Mouse (Mus musculus) megakaryocyte-erythroid progenitor cell, adult 5-6 weeks (primary cell): Measurements from ENCODE around the gene L1cam. TPM values are rescaled to one million over a fixed set of nuclear protein-coding genes. Genes with fewer than 3 reads are reported as not detected.

Experiments
- ATAC-seq: replicated peaks from 2 replicates; pipeline ENCODE4 v1.8.0; 2016; ENCODE audit warnings: mild to moderate bottlenecking, inconsistent platforms; ENCODE audit not compliant: severe bottlenecking, poor library complexity, low FRiP score, low TSS enrichment
- total RNA-seq, 2 experiments: library from RNA; stranded (forward) in 1 of 2; stranded (reverse) in 1 of 2; fragments of 200-1000, 215-1000 nt in 1 of 2; fragments of >200 nt in 1 of 2; fragmentation: Nextera tagmentation in 1 of 2; gene quantifications; 2 replicates each; pipeline ENCODE4 v1.2.3; 2014 to 2017

L1cam gene
- total RNA-seq, 2 experiments from 2014 or later = 2.0 TPM; not detected in 1

DNA sequence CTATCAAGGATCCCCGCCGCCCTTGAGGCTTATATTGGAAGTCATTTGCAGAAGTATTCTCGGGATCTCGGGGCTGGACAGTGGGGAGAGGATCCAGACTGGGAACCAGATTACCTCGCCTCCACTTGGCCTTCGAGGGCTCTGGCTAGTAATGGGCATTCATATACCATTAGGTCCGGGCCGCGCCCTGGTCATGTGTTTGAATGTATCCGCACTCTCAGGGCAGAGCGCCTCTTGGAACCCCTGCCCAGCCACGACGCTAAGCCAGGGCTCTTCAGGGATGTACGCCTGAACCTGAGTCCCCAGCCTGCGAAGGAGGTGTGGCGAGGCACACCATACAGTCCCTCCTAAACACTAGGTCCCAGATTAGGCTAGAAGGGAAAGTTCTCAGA, 14.9 kb downstream of the L1cam start:
- no peak for ATAC-seq

- no peak for ATAC-seq
These were observed 15.5 kb downstream of the L1cam start for GRCm38 (mm10) chrX:73880194-73881035.

DNA sequence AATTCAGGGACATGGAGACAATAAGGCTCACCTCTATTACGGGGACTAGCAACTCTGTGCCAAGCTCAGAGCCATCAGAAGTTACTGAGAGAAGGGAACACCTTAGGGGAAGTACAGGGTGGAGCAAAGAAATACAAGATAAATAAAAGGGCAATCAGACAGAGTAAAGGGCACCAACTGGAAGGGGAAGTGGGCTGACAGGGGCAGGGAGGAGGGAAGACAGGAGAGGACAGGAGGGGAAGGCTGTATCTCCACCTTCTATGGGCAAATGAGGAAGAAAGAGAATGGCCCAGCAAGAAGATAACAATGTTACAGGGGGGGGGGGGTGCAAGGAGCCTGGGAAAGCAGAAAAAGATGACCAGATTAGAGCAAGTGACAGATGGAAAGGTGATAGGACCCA, 18.9 kb downstream of the L1cam start:
- no peak for ATAC-seq

GRCm38 (mm10) chrX:73875881-73876280, 20.0 kb downstream of the L1cam start:
- no peak for ATAC-seq

GRCm38 (mm10) chrX:73871956-73872355, 23.9 kb downstream of the L1cam start:
- no peak for ATAC-seq

- ATAC-seq = no peak
These were observed 24.4 kb downstream of the L1cam start for GRCm38 (mm10) chrX:73871474-73871873.

DNA sequence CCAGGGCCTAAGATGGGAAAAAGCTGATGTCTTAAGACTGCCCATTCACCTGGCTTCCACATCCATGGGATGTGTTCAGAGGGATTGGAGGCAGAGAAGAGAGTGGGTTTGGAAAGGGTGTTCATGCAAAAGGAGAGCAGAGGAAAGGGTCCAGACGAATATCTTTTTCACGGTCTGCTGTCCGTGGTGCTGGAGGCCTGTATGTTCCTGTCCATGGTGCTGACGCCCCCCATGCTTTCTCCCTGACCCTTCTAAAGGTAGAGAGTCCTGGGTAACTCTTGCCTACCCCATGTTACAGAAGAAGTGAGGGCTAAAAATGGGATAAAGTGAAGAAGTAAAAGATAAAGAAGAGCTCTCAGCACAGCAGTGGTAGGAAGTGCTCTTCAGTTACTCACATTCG, 26.6 kb downstream of the L1cam start:
- peak; percentile 63 for ATAC-seq

GRCm38 (mm10) chrX:73867852-73868251, 28.1 kb downstream of the L1cam start:
- ATAC-seq = peak; percentile 73

DNA sequence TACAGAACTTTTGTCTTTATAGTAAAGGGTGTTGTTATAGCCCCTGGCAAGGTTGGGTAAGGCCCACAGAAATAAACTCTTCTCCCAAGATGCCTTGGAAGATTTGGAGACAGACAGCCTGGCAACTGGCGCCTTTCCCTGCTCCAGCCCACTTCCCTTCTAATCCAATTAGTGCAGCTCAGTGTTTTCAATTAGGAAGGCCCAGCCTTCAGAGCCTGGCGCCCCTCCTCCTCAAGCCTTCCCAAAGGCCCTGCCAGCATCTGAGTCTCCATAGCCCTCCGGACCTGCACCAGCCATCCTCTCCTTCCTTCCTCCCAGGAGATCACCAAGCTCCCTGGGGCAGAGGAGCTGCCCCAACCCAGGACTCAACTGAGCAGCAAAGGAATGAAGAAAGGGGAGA, 28.6 kb downstream of the L1cam start:
- ATAC-seq = no peak

GRCm38 (mm10) chrX:73864692-73865091, 31.2 kb downstream of the L1cam start:
- no peak for ATAC-seq

- ATAC-seq = no peak
These were observed 40.9 kb downstream of the L1cam start for GRCm38 (mm10) chrX:73855087-73855408.

DNA sequence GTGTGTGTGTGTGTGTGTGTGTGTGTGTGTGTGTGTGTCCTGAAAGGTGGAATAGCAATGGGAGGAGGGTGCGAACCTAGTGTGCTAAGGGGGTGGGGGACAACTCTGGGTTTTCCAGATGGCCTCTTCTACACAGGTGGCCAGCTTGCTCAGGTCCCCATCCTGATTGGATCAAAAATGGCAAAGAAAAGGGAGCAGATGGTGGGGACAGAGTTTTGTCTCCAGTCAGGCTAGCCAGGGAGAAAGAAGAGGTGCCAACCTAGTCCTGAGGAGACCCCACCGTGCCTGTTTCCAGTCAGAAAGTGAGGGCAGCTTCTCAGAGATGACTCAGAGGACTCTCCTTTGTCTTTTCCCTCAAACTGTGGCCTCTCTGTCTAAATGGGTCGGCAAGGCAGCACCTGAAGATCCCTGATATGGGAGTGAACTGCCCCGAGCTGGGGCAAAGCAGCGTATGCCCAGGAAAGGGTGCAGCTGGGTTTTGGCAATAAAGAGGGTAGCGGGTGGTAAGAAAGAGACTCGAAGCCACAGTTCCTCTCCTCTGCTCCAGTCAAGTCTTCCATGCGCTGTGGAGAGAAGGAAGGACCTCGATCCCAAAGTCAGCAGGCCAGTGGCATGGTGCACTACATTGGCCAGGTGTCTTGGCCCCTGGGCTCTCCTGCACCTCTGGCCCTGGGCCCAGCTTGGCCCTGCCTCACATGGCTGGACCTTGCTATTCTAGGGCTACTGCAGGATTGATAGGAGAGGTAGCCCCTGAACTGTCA, 41.4 kb downstream of the L1cam start:
- ATAC-seq = no peak

- no peak for ATAC-seq
These were observed 59.2 kb downstream of the L1cam start for GRCm38 (mm10) chrX:73836691-73837090.

DNA sequence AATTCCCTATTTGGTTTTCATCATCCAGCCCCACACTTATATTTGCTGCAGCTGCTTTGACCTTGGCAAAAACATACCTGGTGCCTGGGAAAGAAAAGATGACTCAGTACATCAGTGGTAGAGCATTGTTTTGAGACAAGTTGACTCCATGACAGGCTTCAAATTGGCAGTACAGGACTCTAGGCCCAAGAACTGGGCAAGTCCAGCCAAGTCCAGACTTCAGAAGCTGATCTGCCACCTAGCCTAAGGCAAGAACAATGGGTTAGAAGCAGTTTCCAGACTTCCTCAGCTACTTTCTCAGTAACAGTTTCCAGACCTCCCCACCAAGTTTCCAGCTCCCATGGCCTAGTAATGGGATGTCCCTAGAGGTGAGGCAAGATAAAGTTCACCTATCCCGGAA, 60.2 kb downstream of the L1cam start:
- no peak for ATAC-seq

DNA sequence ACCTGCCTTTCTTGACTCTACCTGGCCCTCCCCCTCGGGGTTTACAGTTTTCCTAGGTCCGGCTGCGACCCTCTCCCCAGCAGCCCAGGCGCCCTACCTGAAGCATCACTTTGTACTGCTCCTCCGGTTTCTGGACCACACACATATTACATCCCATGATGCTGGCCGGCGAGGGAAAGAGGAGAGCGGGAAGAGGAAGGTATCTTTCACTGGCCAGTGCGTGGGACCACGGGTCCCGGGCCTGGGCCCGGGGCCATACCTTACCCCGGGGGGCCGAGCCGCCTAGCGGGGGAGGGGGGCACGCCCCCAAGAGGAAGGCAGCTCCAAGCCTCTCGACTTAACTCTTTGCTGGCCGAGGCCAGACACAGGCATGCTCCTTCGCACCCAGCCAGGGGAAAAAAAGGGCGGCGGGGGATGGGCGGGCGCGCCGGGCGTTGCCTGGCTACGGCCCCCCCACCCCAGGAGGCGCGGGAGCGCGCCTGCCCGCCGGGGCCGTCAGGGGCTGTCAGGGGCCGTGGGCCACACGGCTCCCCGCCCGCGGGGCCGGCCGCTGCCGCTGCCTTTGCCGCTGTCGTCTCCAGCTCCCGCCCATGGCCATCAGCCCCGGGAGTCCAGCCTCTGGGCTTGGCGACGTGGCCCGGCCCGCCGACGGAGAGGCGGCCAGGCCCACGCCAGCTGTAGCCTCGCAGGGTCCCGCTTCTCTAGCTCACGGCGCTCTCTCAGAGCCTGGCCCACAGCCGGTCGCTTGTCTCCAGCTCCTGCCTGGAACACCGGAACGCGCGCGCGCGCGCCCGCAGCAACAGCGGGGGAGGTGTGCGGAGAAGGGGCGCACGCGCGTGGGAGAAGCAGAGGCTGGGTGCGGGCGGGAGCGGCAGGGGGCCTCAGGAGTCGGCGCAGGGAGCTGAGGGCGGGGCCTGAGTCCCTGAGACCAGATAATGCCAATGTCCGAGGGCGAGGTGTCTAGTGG, 71.4 kb downstream of the L1cam start, which contains the start of gene Pdzd4:
Gene Pdzd4, minus strand, starts transcription at position 785 of the 967 bp plus-strand sequence.
- ATAC-seq = no peak

DNA sequence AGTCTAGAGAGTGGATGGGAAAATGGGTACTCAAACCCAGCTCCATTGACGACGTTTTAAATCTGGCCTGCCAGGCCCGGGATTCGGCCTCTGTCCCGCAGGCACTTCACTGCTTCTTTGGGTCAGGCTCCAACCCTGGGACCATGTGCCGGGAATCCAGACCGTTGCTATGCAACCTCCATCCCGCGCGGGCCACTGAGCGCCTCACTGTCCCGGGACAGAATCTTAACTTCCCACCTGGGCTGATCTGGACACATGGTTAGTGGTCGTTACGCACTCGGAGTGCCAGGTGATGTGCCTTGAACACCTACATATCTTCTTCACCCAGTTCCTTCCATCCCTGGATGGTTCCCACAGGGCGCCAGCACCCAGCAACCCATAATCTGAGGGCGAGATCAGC, 72.2 kb downstream of the L1cam start:
- ATAC-seq = no peak

DNA sequence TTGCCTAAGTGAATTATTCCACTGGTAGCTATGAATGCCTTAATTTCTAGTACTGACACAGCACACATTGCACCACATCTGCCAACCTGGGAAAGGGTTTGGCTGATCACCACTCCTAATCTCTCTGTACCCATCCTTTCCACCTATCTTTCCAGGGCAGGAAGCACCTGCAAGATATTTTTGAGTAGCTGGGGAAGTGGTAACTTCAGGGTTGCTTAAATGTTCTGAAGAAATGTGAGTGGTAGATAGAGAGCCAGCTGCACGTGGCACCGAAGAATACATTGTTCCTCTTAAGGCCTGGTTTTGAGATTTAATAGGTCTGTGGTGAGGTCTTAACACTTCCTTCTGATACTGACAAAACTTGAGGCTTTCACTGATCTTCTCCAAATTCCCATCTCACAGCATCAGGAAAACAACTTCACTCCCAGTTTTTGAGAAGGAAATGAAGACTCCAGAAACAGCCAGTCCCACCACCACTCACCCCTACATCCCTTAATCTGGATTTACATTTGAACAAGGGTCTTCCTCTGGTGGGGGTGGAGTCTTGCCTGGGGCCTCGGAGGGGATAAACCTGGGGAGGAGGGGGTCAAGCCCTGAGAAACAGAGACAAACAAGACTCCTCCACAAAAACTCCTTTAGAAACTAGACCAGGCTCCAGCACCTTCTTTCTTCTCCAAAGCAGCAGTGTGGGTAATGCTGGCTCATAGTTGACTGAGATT, 79.2 kb downstream of the L1cam start:
- peak; percentile 52; the same call in 1 of the 2 replicates for ATAC-seq

DNA sequence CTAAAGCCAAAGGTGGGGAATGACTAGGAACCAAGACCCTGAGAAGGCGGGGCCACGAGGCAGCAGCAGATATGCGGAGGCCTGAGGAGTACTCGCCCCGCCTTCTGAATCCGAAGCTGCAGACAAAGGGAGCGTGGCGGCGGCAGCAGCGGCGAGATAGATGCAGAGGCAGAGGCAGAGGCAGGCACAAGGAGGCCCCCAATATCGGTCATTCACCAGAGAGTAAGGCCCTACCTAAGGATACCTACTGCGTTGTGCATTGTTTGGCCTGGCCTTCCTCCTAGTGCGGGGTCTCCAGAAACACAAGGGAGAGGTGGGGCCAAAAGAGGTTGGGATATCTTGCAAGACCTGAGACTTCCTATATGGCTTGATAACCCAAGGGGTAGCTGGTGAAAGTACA, 80.8 kb downstream of the L1cam start:
- no peak for ATAC-seq

- ATAC-seq = no peak
These were observed 90.1 kb downstream of the L1cam start for GRCm38 (mm10) chrX:73805814-73806213.
